Mouse (Mus musculus) olfactory bulb, adult 2 months (tissue): ENCODE measurements at regions not wholly inside any gene's neighbourhood (a gene's known extent, or its start where the extent isn't known, plus 50 kb on each side); places are given as distances from the start of the nearest gene placed in this dataset.
A peak's percentile ranks its signal among the peaks of the same experiment; 100 is the strongest.

Source experiments
- H3K27ac ChIP-seq: fragments of 200-500 bp; 2 replicates; pipeline ENCODE4 v1.5.1; 2012; ENCODE audit warnings: low read depth, low read length; ENCODE audit not compliant: insufficient read depth
- H3K4me1 ChIP-seq: fragments of 200-500 bp; 2 replicates; pipeline ENCODE4 v1.6.1; 2012; ENCODE audit warnings: low read length; ENCODE audit not compliant: control insufficient read depth, insufficient read depth
- H3K4me3 ChIP-seq: fragments of 200-500 bp; 2 replicates; pipeline ENCODE4 v1.5.1; 2012; ENCODE audit warnings: mild to moderate bottlenecking, low read depth, low read length, moderate library complexity; ENCODE audit not compliant: insufficient read depth
- CTCF ChIP-seq: fragments of 200-500 bp; IDR thresholded peaks from 2 replicates; pipeline ENCODE4 v1.5.1; 2012; ENCODE audit warnings: low read depth, mild to moderate bottlenecking, low read length, moderate library complexity; ENCODE audit not compliant: insufficient read depth
- POLR2A ChIP-seq: fragments of 200-500 bp; IDR thresholded peaks from 2 replicates; pipeline ENCODE4 v1.6.1; 2012; ENCODE audit warnings: mild to moderate bottlenecking, low read depth, low read length, moderate library complexity; ENCODE audit not compliant: insufficient read depth
- WGBS: fragments of 180-500 bp; shearing (Covaris S2); methylation state at CpG from one replicate; pipeline ENCODE4 v1.1.7; 2018; 5-methylcytosine and 5-hydroxymethylcytosine counted together

GRCm38 (mm10) chr1:81576965-81577664 is 500.4 kb downstream of the Nyap2 start:
- WGBS: 15% methylated on average over 8 of the region's 8 CpGs
- H3K27ac ChIP-seq: no peak overlapping the region
- no peaks in the 10 kb centered on the region for H3K4me1 ChIP-seq
- H3K4me3 ChIP-seq: no peak overlapping the region
- TF ChIP-seq CTCF: no peak
- no peak for TF ChIP-seq POLR2A

- H3K4me3 ChIP-seq: no peak overlapping the region
- 4% methylated on average over 9 of the region's 9 CpGs for WGBS
- TF ChIP-seq POLR2A: no peak
- no peak for TF ChIP-seq CTCF
Measured at GRCm38 (mm10) chr1:81577665-81578201, 501.0 kb downstream of the Nyap2 start.

GRCm38 (mm10) chr1:81581208-81581607 is 504.5 kb downstream of the Nyap2 start:
- TF ChIP-seq CTCF (no peak), POLR2A (no peak)
- 71% methylated on average over 4 of the region's 4 CpGs for WGBS
- Histone ChIP-seq H3K27ac (no peak overlapping the region), H3K4me3 (no peak overlapping the region), H3K4me1 (no peaks in the 10 kb centered on the region)

More at GRCm38 (mm10) chr1:81577665-81578201, 501.0 kb downstream of the Nyap2 start:
- Histone ChIP-seq H3K4me1 (no peaks in the 10 kb centered on the region), H3K27ac (no peak overlapping the region)

- no peaks in the 10 kb centered on the region for H3K4me1 ChIP-seq
- TF ChIP-seq POLR2A (no peak), CTCF (no peak)
- H3K27ac ChIP-seq: no peak overlapping the region
- 37% methylated on average over 11 of the region's 11 CpGs for WGBS
- no peak overlapping the region for H3K4me3 ChIP-seq
Measured at GRCm38 (mm10) chr1:81587780-81588307, 511.1 kb downstream of the Nyap2 start.

- WGBS: 93% methylated on average over 5 of the region's 5 CpGs
- H3K4me1 ChIP-seq: peaks cover 4% of the 10 kb centered on the region; the same call in 1 of the 2 replicates
- H3K4me3 ChIP-seq: no peak overlapping the region
- no peak overlapping the region for H3K27ac ChIP-seq
- TF ChIP-seq CTCF: no peak
- TF ChIP-seq POLR2A: no peak
Measured at GRCm38 (mm10) chr1:81591623-81592022, 514.9 kb downstream of the Nyap2 start.

- Histone ChIP-seq H3K4me1 (peaks cover 4% of the 10 kb centered on the region; the same call in 1 of the 2 replicates), H3K27ac (peak overlapping the region; percentile 88), H3K4me3 (peak overlapping the region; percentile 41)
- peak; percentile 40 for TF ChIP-seq POLR2A
- no peak for TF ChIP-seq CTCF
- 4% methylated on average over 19 of the region's 19 CpGs for WGBS
Measured at GRCm38 (mm10) chr1:81593280-81594182, 516.8 kb downstream of the Nyap2 start.

GRCm38 (mm10) chr1:81594183-81594515 is 517.4 kb downstream of the Nyap2 start:
- TF ChIP-seq CTCF: no peak
- TF ChIP-seq POLR2A: no peak
- 8% methylated on average over 5 of the region's 5 CpGs for WGBS
- H3K27ac ChIP-seq: peak overlapping the region; percentile 88
- H3K4me1 ChIP-seq: peaks cover 4% of the 10 kb centered on the region; the same call in 1 of the 2 replicates
- H3K4me3 ChIP-seq: no peak overlapping the region; the same call in 1 of the 2 replicates

GRCm38 (mm10) chr1:81594606-81595005 is 517.9 kb downstream of the Nyap2 start:
- no peak overlapping the region for H3K4me3 ChIP-seq
- H3K27ac ChIP-seq: no peak overlapping the region
- WGBS: 19% methylated on average over 3 of the region's 3 CpGs
- H3K4me1 ChIP-seq: peaks cover 4% of the 10 kb centered on the region; the same call in 1 of the 2 replicates
- no peak for TF ChIP-seq POLR2A
- no peak for TF ChIP-seq CTCF
